Mouse (Mus musculus) spleen, adult 2 months (tissue): ENCODE data around the gene Rad51b. TPM values are rescaled to one million over a fixed set of nuclear protein-coding genes. Genes with fewer than 3 reads are reported as not detected.

Experiments used
- DNase-seq, 2 experiments: peaks; one replicate each; pipeline versions ENCODE4 v3.0.0 to v3.0.0-alpha.2; 2012 to 2021; ENCODE audit warnings: low spot score in 2 of 2, low read depth in 1 of 2
- H3K27ac ChIP-seq: fragments of 200-500 bp; 2 replicates; pipeline ENCODE4 v1.5.1; 2012; ENCODE audit warnings: low read length, inconsistent platforms; ENCODE audit not compliant: insufficient read depth
- H3K27me3 ChIP-seq: fragments of 200-500 bp; 2 replicates; pipeline ENCODE4 v1.6.1; 2012; ENCODE audit warnings: mild to moderate bottlenecking, moderate library complexity, low read length, inconsistent platforms; ENCODE audit not compliant: control insufficient read depth, insufficient read depth
- H3K36me3 ChIP-seq: fragments of 200-500 bp; 2 replicates; pipeline ENCODE4 v1.6.1; 2012; ENCODE audit warnings: mild to moderate bottlenecking, low read length, inconsistent platforms; ENCODE audit not compliant: control insufficient read depth, insufficient read depth
- H3K4me1 ChIP-seq: fragments of 200-500 bp; 2 replicates; pipeline ENCODE4 v1.6.1; 2011; ENCODE audit warnings: inconsistent platforms; ENCODE audit not compliant: control insufficient read depth, insufficient read depth, insufficient read length
- H3K4me3 ChIP-seq: fragments of 200-500 bp; 2 replicates; pipeline ENCODE4 v1.5.1; 2011; ENCODE audit warnings: mild to moderate bottlenecking, inconsistent platforms; ENCODE audit not compliant: insufficient read depth, insufficient read length; ENCODE audit errors: extremely low read depth
- CTCF ChIP-seq: fragments of 200-500 bp; IDR thresholded peaks from 2 replicates; pipeline ENCODE4 v1.5.1; 2011; ENCODE audit warnings: mild to moderate bottlenecking, inconsistent platforms; ENCODE audit not compliant: insufficient read depth, insufficient read length, insufficient replicate concordance; ENCODE audit errors: extremely low read depth
- POLR2A ChIP-seq: fragments of 200-500 bp; IDR thresholded peaks from 2 replicates; pipeline ENCODE4 v1.6.1; 2011; ENCODE audit warnings: low read depth, low read length, inconsistent platforms
- WGBS: fragments of 180-500 bp; shearing (Covaris S2); methylation state at CpG from one replicate; pipeline ENCODE4 v1.1.7; 2018; 5-methylcytosine and 5-hydroxymethylcytosine counted together
- polyA plus RNA-seq: library from polyadenylated mRNA; depleted of rRNA; stranded (reverse); fragments of >200 nt; gene quantifications from 2 replicates; pipeline ENCODE4 v1.2.3, GENCODE M21; 2012

Rad51b gene
- polyA plus RNA-seq, 1 experiment, result 0.26 TPM

DNA sequence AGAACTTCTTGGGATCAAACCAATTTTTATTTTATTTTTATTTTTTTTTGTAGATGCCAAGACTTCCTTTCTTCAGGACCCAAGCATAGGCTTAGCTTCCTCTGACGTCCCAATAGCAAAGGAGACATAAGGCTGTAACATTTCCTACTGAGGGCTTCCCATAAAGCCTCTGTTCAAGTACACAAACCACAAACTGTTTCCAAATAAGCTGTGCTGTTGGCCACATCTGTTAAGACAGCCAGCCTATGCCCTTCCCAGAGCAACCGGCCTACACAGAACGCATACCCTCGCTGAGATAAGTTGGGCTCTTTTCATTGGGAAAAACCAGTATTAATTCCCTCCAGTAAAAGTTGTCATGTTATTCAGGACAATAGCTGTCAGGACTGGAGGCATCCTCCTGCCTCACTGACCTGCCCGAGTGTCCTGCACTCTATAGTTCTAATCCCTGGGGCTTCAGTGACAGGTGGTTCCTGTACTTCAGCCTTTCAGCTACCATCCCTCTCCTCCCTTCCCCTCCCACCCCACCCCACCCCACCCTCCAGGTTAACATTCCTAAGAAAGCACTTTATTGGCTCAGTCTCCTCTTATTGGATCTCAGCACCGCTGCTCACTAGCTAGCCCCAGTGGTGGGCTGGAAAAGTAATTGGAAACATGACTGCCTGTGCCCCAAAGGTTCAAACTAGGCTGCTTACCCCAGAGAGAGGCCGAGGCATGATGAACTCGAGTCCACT lies 523.3 kb downstream of the Rad51b start:
- TF ChIP-seq CTCF (no peak), POLR2A (no peak)
- no peaks in the 10 kb centered on the region for H3K36me3 ChIP-seq
- no peak overlapping the region for H3K4me3 ChIP-seq
- DNase-seq, result no peak
- WGBS, result 70% methylated on average over 8 of the region's 8 CpGs
- no peaks in the 10 kb centered on the region for H3K4me1 ChIP-seq
- H3K27ac ChIP-seq, result no peak overlapping the region
- no peaks in the 10 kb centered on the region for H3K27me3 ChIP-seq

- WGBS, result 74% methylated on average over 5 of the region's 5 CpGs
- no peaks in the 10 kb centered on the region for H3K4me1 ChIP-seq
- no peak overlapping the region for H3K27ac ChIP-seq
- no peak for DNase-seq
- H3K4me3 ChIP-seq, result no peak overlapping the region
- no peaks in the 10 kb centered on the region for H3K36me3 ChIP-seq
- H3K27me3 ChIP-seq, result no peaks in the 10 kb centered on the region
- TF ChIP-seq POLR2A (no peak), CTCF (no peak)
Observed at GRCm38 (mm10) chr12:79821901-79822300, 524.8 kb downstream of the Rad51b start.

DNA sequence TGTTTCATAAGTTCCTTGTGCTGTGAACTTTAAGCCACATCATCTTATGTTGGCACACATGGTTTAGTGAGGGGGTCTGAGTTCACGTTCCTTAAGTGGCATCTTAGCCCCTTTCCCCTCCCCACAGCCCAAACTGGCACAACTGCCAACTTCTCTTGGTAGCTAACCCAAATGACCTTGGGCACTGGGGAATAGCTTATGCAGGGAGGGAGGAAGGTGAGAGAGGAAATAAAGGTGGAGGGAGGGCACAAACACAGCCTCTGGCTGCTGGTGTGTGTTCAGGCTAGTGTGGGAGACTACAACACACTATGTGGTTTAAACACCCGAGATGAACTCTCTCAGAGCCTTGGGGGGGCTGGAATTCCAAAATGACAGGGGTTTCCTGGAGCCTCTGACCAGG lies 525.3 kb downstream of the Rad51b start:
- no peaks in the 10 kb centered on the region for H3K36me3 ChIP-seq
- TF ChIP-seq CTCF (no peak), POLR2A (no peak)
- H3K27ac ChIP-seq, result no peak overlapping the region
- H3K4me1 ChIP-seq, result no peaks in the 10 kb centered on the region
- no peak for DNase-seq
- 35% methylated on average over 2 of the region's 2 CpGs for WGBS
- H3K27me3 ChIP-seq, result no peaks in the 10 kb centered on the region
- H3K4me3 ChIP-seq, result no peak overlapping the region

DNA sequence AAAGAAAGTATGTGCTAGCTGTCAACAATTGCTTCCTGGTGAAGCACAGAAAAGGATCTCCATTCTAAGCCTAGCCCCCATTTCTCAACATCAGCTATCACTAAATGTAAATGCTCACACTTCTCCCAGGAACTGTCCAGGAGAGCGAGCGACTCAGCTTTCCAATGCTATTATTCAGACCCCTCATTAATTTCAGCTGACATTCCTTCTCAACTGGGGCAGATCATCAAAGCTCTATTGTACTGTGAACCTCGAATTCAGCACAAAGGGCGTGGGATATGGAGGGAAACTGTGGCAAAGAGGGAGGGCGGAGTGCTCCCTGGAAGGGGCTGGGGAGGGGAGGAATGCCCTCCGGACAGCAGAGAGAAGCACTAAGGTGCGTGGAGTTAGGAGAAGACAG lies 528.8 kb downstream of the Rad51b start:
- H3K27ac ChIP-seq, result no peak overlapping the region
- no peaks in the 10 kb centered on the region for H3K27me3 ChIP-seq
- H3K4me3 ChIP-seq, result no peak overlapping the region
- H3K36me3 ChIP-seq, result no peaks in the 10 kb centered on the region
- peaks cover 4% of the 10 kb centered on the region; the same call in 1 of the 2 replicates for H3K4me1 ChIP-seq
- no peak for TF ChIP-seq CTCF
- TF ChIP-seq POLR2A, result no peak
- no peak for DNase-seq
- whole genome bisulfite sequencing, result 91% methylated on average over 7 of the region's 7 CpGs

- no peak overlapping the region for H3K4me3 ChIP-seq
- 44% methylated on average over 5 of the region's 5 CpGs for WGBS
- H3K27ac ChIP-seq, result no peak overlapping the region
- H3K4me1 ChIP-seq, result peaks cover 8% of the 10 kb centered on the region; the same call in 1 of the 2 replicates
- DNase-seq, result no peak
- TF ChIP-seq CTCF (no peak), POLR2A (no peak)
- no peaks in the 10 kb centered on the region for H3K27me3 ChIP-seq
- H3K36me3 ChIP-seq, result no peaks in the 10 kb centered on the region
Observed at GRCm38 (mm10) chr12:79827233-79827692, 530.2 kb downstream of the Rad51b start.

- H3K27me3 ChIP-seq, result no peaks in the 10 kb centered on the region
- no peak overlapping the region for H3K4me3 ChIP-seq
- peaks cover 9% of the 10 kb centered on the region; the same call in 1 of the 2 replicates for H3K4me1 ChIP-seq
- no peaks in the 10 kb centered on the region for H3K36me3 ChIP-seq
- TF ChIP-seq POLR2A (no peak), CTCF (no peak)
- DNase-seq, result no peak
- H3K27ac ChIP-seq, result no peak overlapping the region
- WGBS, result 72% methylated on average over 4 of the region's 4 CpGs
Observed at GRCm38 (mm10) chr12:79827735-79828134, 530.7 kb downstream of the Rad51b start.

GRCm38 (mm10) chr12:79830686-79831085 lies 533.6 kb downstream of the Rad51b start:
- no peaks in the 10 kb centered on the region for H3K36me3 ChIP-seq
- DNase-seq, result no peak
- H3K4me3 ChIP-seq, result no peak overlapping the region
- no peak overlapping the region for H3K27ac ChIP-seq
- TF ChIP-seq POLR2A (no peak), CTCF (no peak)
- peaks cover 11% of the 10 kb centered on the region; the same call in 1 of the 2 replicates for H3K4me1 ChIP-seq
- WGBS, result 53% methylated on average over 1 of the region's 1 CpGs
- no peaks in the 10 kb centered on the region for H3K27me3 ChIP-seq
